Mouse (Mus musculus) ZHBTc4 (cell line): Measurements from ENCODE around the gene Eml5.

Experiments used
- DNase-seq: peaks from one replicate; pipeline ENCODE4 v3.0.0-alpha.2; 2011; ENCODE audit warnings: low read depth, low spot score

Gene Eml5

GRCm38 (mm10) chr12:98900881-98901801 is at the start of gene Eml5:
Eml5 (minus strand) TSS chr12:98901484.
- DNase-seq: peak; percentile 92

- no peak for DNase-seq
These were observed 31.6 kb upstream of the Eml5 start for GRCm38 (mm10) chr12:98932856-98933255.

GRCm38 (mm10) chr12:98932441-98932840 is 31.2 kb upstream of the Eml5 start:
- DNase-seq: no peak

GRCm38 (mm10) chr12:98931174-98931573 is 29.9 kb upstream of the Eml5 start:
- no peak for DNase-seq

- peak; percentile 94 for DNase-seq
These were observed 19.1 kb upstream of the Eml5 start, which contains the start of gene Ttc8 for GRCm38 (mm10) chr12:98920194-98920991. Ttc8 (plus strand) TSS chr12:98920574.

GRCm38 (mm10) chr12:98910096-98910495 is 8.8 kb upstream of the Eml5 start:
- DNase-seq: no peak

GRCm38 (mm10) chr12:98905466-98905865 is 4.2 kb upstream of the Eml5 start:
- DNase-seq: no peak

- DNase-seq: peak; percentile 63
These were observed 873 bp downstream of the Eml5 start for GRCm38 (mm10) chr12:98900341-98900880.

- no peak for DNase-seq
These were observed 1.6 kb downstream of the Eml5 start for GRCm38 (mm10) chr12:98899676-98900075.

- no peak for DNase-seq
These were observed 4.5 kb downstream of the Eml5 start for GRCm38 (mm10) chr12:98896761-98897160.

- DNase-seq: no peak
These were observed 16.8 kb downstream of the Eml5 start for GRCm38 (mm10) chr12:98884515-98884914.

- DNase-seq: no peak
These were observed 19.5 kb downstream of the Eml5 start for GRCm38 (mm10) chr12:98881796-98882195.

- DNase-seq: no peak
These were observed 22.6 kb downstream of the Eml5 start for GRCm38 (mm10) chr12:98878693-98879092.

GRCm38 (mm10) chr12:98875216-98875615 is 26.1 kb downstream of the Eml5 start:
- no peak for DNase-seq

- no peak for DNase-seq
These were observed 28.4 kb downstream of the Eml5 start for GRCm38 (mm10) chr12:98872836-98873235.

- DNase-seq: no peak
These were observed 37.8 kb downstream of the Eml5 start for GRCm38 (mm10) chr12:98863436-98863835.

GRCm38 (mm10) chr12:98860316-98860715 is 41.0 kb downstream of the Eml5 start:
- no peak for DNase-seq

GRCm38 (mm10) chr12:98850767-98851166 is 50.5 kb downstream of the Eml5 start:
- DNase-seq: peak; percentile 65

- no peak for DNase-seq
These were observed 56.5 kb downstream of the Eml5 start for GRCm38 (mm10) chr12:98844774-98845173.

GRCm38 (mm10) chr12:98840135-98840534 is 61.1 kb downstream of the Eml5 start:
- no peak for DNase-seq

GRCm38 (mm10) chr12:98837940-98838339 is 63.3 kb downstream of the Eml5 start:
- no peak for DNase-seq

- no peak for DNase-seq
These were observed 65.8 kb downstream of the Eml5 start for GRCm38 (mm10) chr12:98835466-98835865.
